Mouse (Mus musculus) ES-Bruce4 (cell line): ENCODE measurements around the gene Ppp1r2.

Experiments
- CTCF ChIP-seq: IDR thresholded peaks from one replicate; pipeline ENCODE4 v1.8.1; 2011; ENCODE audit warnings: low read depth, low read length
- POLR2A ChIP-seq: IDR thresholded peaks from one replicate; pipeline ENCODE4 v1.8.1; 2011; ENCODE audit warnings: low read length; ENCODE audit not compliant: insufficient read depth

DNA sequence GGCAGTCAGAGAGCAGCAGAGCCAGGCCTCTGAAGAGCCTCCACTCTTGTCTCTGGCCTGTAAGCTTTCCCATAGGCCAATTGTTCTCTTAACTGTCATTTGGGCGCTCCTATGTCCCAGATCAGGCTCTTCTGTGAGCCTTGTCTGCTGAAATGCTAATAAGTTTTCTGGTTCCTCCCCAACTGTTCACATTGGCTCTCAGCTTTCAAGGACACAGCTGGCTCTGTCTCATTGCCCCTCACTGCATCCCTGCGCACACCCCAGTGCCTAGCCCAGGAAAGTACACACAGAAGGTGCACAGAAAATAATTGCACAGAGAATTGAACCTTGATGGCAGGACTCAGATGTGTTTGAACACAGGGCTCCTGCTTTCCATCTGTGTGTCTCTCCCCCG is 24.9 kb upstream of the Ppp1r2 start:
- TF ChIP-seq CTCF (no peak), POLR2A (no peak)
